Mouse (Mus musculus) limb, embryonic 10.5 days (tissue): ENCODE measurements at regions not wholly inside any gene's neighbourhood (a gene's known extent, or its start where the extent isn't known, plus 50 kb on each side); places are given as distances from the start of the nearest gene placed in this dataset.

Source experiments
- DNase-seq: peaks from one replicate; pipeline ENCODE4 v3.0.0-alpha.2; 2017; ENCODE audit warnings: low spot score
- H3K27ac ChIP-seq: fragments of 300-500 bp; sonication (generic); 2 replicates; pipeline ENCODE4 v1.5.1; 2016; ENCODE audit warnings: mild to moderate bottlenecking
- H3K27me3 ChIP-seq: fragments of 300-500 bp; sonication (generic); 2 replicates; pipeline ENCODE4 v1.6.1; 2016; ENCODE audit warnings: low read depth, mild to moderate bottlenecking; ENCODE audit not compliant: poor library complexity, severe bottlenecking
- H3K36me3 ChIP-seq: fragments of 300-500 bp; sonication (generic); 2 replicates; pipeline ENCODE4 v1.6.1; 2016; ENCODE audit warnings: mild to moderate bottlenecking, moderate library complexity
- H3K4me1 ChIP-seq: fragments of 300-500 bp; sonication (generic); 2 replicates; pipeline ENCODE4 v1.6.1; 2016
- H3K4me3 ChIP-seq: fragments of 300-500 bp; sonication (generic); 2 replicates; pipeline ENCODE4 v1.5.1; 2016; ENCODE audit warnings: mild to moderate bottlenecking, moderate library complexity
- H3K9me3 ChIP-seq: fragments of 300-500 bp; sonication (generic); replicated peaks from 2 replicates; pipeline ENCODE4 v1.6.1; 2016; ENCODE audit warnings: mild to moderate bottlenecking
- WGBS: fragments of 180-500 bp; shearing (Covaris S2); methylation state at CpG from one replicate; pipeline ENCODE4 v1.1.7; 2016; 5-methylcytosine and 5-hydroxymethylcytosine counted together

DNA sequence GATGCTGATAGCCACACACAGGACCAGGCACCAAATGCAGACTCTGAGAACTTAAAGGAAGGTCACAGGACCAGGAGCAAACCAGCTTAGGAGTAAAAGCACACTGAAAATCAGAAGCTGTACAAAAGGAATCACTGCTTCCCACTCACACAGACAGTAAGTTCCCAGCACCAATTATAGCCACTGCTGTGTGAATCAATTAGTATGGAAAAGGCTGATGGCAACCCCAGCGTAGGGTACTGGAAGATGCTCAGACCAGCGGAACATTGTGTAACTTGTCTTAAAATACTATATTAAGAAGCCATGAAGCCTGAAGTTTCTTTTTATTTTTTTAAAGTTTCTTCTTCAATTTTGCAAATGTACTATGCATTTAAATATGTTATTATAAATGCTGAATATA, 115.8 kb downstream of the Lnpk start:
- peaks cover 15% of the 10 kb centered on the region; the same call in 1 of the 2 replicates for H3K27me3 ChIP-seq
- no peak for DNase-seq
- H3K4me3 ChIP-seq: no peak overlapping the region
- peaks cover 15% of the 10 kb centered on the region for H3K4me1 ChIP-seq
- 96% methylated on average over 2 of the region's 2 CpGs for WGBS
- H3K9me3 ChIP-seq: no peaks in the 10 kb centered on the region
- no peaks in the 10 kb centered on the region for H3K36me3 ChIP-seq
- no peak overlapping the region for H3K27ac ChIP-seq

DNA sequence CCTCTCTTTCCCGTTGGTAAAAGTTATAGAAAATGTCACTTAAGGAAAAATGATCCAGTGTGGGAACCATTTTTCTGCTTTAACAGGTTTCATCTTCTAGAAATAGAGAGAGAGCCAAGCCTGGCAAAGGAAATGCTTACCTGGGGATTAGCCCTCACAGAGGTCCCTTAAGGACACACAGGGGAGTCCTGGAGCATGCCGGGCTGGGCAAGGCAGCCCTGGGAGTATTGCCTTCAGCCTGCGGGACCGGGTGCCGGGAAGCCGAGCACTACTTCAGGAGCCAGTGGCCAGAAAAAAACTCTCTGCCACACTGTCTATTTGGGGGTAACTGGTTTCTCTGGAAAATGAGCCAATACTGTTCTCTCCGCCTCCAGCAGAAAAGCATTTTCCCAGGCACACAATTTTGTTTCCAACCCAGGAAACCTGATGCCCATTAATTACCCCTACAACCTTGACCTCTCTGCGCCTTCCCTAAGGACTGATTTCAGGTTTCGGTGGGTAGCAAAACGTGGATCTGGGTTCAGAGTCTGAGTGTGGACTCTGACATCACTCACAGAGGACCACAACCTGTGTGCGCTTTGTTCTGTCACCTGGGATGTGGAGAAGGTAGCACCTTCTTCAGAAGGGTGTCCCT, 117.9 kb downstream of the Lnpk start:
- Histone ChIP-seq H3K4me3 (peak overlapping the region; percentile 32), H3K9me3 (no peaks in the 10 kb centered on the region), H3K36me3 (no peaks in the 10 kb centered on the region), H3K4me1 (peaks cover 15% of the 10 kb centered on the region), H3K27me3 (peaks cover 15% of the 10 kb centered on the region; the same call in 1 of the 2 replicates), H3K27ac (peak overlapping the region; percentile 73)
- peak; percentile 63 for DNase-seq
- 34% methylated on average over 11 of the region's 11 CpGs for WGBS

- Histone ChIP-seq H3K27me3 (peaks cover 9% of the 10 kb centered on the region; the same call in 1 of the 2 replicates), H3K9me3 (no peaks in the 10 kb centered on the region)
- WGBS: 71% methylated on average over 4 of the region's 4 CpGs
Observed at GRCm38 (mm10) chr2:74454431-74454830, 124.8 kb downstream of the Lnpk start.

GRCm38 (mm10) chr2:74452679-74453078, 126.6 kb downstream of the Lnpk start:
- DNase-seq: peak; percentile 28
- Histone ChIP-seq H3K27ac (0 out of 2 replicates have a peak overlapping the region, but pooled peaks have one; percentile 30), H3K4me1 (peaks cover 45% of the 10 kb centered on the region), H3K36me3 (no peaks in the 10 kb centered on the region), H3K27me3 (peaks cover 9% of the 10 kb centered on the region; the same call in 1 of the 2 replicates), H3K9me3 (no peaks in the 10 kb centered on the region), H3K4me3 (no peak overlapping the region)
- 93% methylated on average over 1 of the region's 1 CpGs for WGBS

More at GRCm38 (mm10) chr2:74454431-74454830, 124.8 kb downstream of the Lnpk start:
- no peaks in the 10 kb centered on the region for H3K36me3 ChIP-seq
- no peak overlapping the region for H3K4me3 ChIP-seq
- no peak for DNase-seq
- H3K4me1 ChIP-seq: peaks cover 41% of the 10 kb centered on the region
- no peak overlapping the region for H3K27ac ChIP-seq

DNA sequence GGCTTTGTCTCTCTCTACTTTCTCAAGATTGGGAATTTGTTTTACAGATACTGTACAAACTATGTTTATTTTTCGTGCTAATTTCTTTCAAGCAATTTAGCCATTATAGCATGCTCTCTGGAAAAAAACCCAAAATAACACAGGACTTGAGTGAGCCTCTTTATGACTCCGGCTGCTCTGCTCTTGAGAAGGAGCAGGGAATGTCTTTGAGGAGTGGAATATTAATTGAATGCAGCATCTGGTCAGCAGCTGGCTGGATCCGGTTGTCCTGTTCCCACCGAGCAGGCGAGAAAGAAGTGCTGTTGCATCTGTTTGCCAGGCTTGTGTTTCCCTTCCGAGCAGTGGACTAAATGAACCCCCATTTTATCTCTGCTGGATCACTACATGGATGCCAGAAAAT, 127.7 kb downstream of the Lnpk start:
- Histone ChIP-seq H3K4me3 (peak overlapping the region; percentile 19; the same call in 1 of the 2 replicates), H3K27me3 (peaks cover 9% of the 10 kb centered on the region; the same call in 1 of the 2 replicates), H3K36me3 (no peaks in the 10 kb centered on the region), H3K9me3 (no peaks in the 10 kb centered on the region), H3K4me1 (peaks cover 45% of the 10 kb centered on the region), H3K27ac (peak overlapping the region; percentile 66)
- peak; percentile 83 for DNase-seq
- 14% methylated on average over 6 of the region's 6 CpGs for WGBS

- 35% methylated on average over 4 of the region's 4 CpGs for WGBS
- DNase-seq: no peak
- Histone ChIP-seq H3K4me1 (peaks cover 45% of the 10 kb centered on the region), H3K9me3 (no peaks in the 10 kb centered on the region), H3K27me3 (peaks cover 9% of the 10 kb centered on the region; the same call in 1 of the 2 replicates), H3K36me3 (no peaks in the 10 kb centered on the region), H3K27ac (peak overlapping the region; percentile 66), H3K4me3 (peak overlapping the region; percentile 19; the same call in 1 of the 2 replicates)
Observed at GRCm38 (mm10) chr2:74451038-74451437, 128.2 kb downstream of the Lnpk start.

GRCm38 (mm10) chr2:74450064-74450765, 129.0 kb downstream of the Lnpk start:
- WGBS: 62% methylated on average over 11 of the region's 11 CpGs
- no peak overlapping the region for H3K4me3 ChIP-seq
- no peaks in the 10 kb centered on the region for H3K36me3 ChIP-seq
- H3K27me3 ChIP-seq: peaks cover 9% of the 10 kb centered on the region; the same call in 1 of the 2 replicates
- H3K4me1 ChIP-seq: peaks cover 45% of the 10 kb centered on the region
- H3K27ac ChIP-seq: peak overlapping the region; percentile 30; the same call in 1 of the 2 replicates
- peak; percentile 26 for DNase-seq
- H3K9me3 ChIP-seq: no peaks in the 10 kb centered on the region

- Histone ChIP-seq H3K36me3 (no peaks in the 10 kb centered on the region), H3K9me3 (no peaks in the 10 kb centered on the region; the same call in 1 of the 2 replicates), H3K27me3 (no peaks in the 10 kb centered on the region), H3K27ac (no peak overlapping the region), H3K4me3 (no peak overlapping the region), H3K4me1 (no peaks in the 10 kb centered on the region)
- no peak for DNase-seq
- 93% methylated on average over 13 of the region's 13 CpGs for WGBS
Observed at GRCm38 (mm10) chr2:74435184-74435911, 143.9 kb downstream of the Lnpk start.

GRCm38 (mm10) chr2:74426746-74427145, 152.5 kb downstream of the Lnpk start:
- Histone ChIP-seq H3K4me1 (no peaks in the 10 kb centered on the region), H3K27ac (no peak overlapping the region), H3K36me3 (no peaks in the 10 kb centered on the region), H3K4me3 (no peak overlapping the region), H3K9me3 (no peaks in the 10 kb centered on the region), H3K27me3 (no peaks in the 10 kb centered on the region)
- DNase-seq: no peak
- 78% methylated on average over 15 of the region's 15 CpGs for WGBS

DNA sequence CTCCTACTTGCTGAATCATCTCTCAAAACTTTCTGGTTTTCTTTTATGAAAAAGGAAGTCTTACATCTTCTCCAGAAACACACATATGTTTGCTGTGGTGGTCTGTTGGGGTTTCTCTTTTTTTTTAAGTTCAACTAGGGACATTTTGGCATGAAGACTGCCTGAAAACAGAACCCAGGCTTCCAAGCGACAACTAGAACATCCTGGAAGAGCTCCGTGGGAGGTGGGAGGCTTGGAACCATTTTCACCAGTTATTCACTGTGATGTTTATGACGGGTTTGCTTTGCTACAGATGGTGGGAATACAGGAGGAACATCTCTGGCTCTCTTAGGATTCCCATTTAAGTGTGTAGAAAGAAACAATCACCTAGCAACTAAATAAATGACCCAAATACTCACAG, 154.5 kb downstream of the Lnpk start:
- Histone ChIP-seq H3K27ac (no peak overlapping the region), H3K36me3 (no peaks in the 10 kb centered on the region)

GRCm38 (mm10) chr2:74416097-74416496, 163.1 kb downstream of the Lnpk start:
- WGBS: 93% methylated on average over 4 of the region's 4 CpGs
- no peaks in the 10 kb centered on the region for H3K27me3 ChIP-seq
- H3K36me3 ChIP-seq: no peaks in the 10 kb centered on the region
- H3K4me3 ChIP-seq: no peak overlapping the region
- H3K4me1 ChIP-seq: no peaks in the 10 kb centered on the region
- no peak overlapping the region for H3K27ac ChIP-seq
- DNase-seq: no peak
- no peaks in the 10 kb centered on the region for H3K9me3 ChIP-seq

More for the DNA sequence above, 154.5 kb downstream of the Lnpk start:
- Histone ChIP-seq H3K4me3 (no peak overlapping the region), H3K9me3 (no peaks in the 10 kb centered on the region), H3K27me3 (no peaks in the 10 kb centered on the region), H3K4me1 (no peaks in the 10 kb centered on the region)
- no peak for DNase-seq
- WGBS: 90% methylated on average over 3 of the region's 3 CpGs

GRCm38 (mm10) chr2:74414721-74415120, 164.5 kb downstream of the Lnpk start:
- no peak for DNase-seq
- H3K9me3 ChIP-seq: no peaks in the 10 kb centered on the region
- H3K27ac ChIP-seq: no peak overlapping the region
- no peaks in the 10 kb centered on the region for H3K27me3 ChIP-seq
- no peak overlapping the region for H3K4me3 ChIP-seq
- WGBS: 96% methylated on average over 13 of the region's 13 CpGs
- no peaks in the 10 kb centered on the region for H3K36me3 ChIP-seq
- peaks cover 2% of the 10 kb centered on the region for H3K4me1 ChIP-seq
